Mouse (Mus musculus): ENCODE results near the gene Ciapin1. TPM values are rescaled to one million over a fixed set of nuclear protein-coding genes. Genes with fewer than 3 reads are reported as not detected.
A peak's percentile ranks its signal among the peaks of the same experiment; 100 is the strongest.

Gene Ciapin1
- polyA plus RNA-seq, 1 experiment: 71.2 TPM

GRCm38 (mm10) chr8:94800278-94800968, 37.7 kb downstream of the Ciapin1 start:
- 46% methylated on average over 7 of the region's 7 CpGs for WGBS
- no peak for DNase-seq
- no peaks in the 10 kb centered on the region for H3K4me1 ChIP-seq (ENCODE audit: control insufficient read depth, insufficient read depth, low read length)
- no peaks in the 10 kb centered on the region for H3K36me3 ChIP-seq (ENCODE audit: control insufficient read depth, insufficient read depth, low read length)
- H3K27me3 ChIP-seq (replicated peaks; ENCODE audit: control insufficient read depth, insufficient read depth, low read length): no peaks in the 10 kb centered on the region
- no peak overlapping the region for H3K27ac ChIP-seq (ENCODE audit: insufficient read depth, low read depth, low read length)
- no peak overlapping the region for H3K4me3 ChIP-seq (ENCODE audit: insufficient read depth, low read depth, low read length)
- TF ChIP-seq CTCF (conservative IDR thresholded peaks at IDR 0.05; ENCODE audit: insufficient read depth, insufficient read length, low read depth, low read length): no peak
- no peak for TF ChIP-seq POLR2A (IDR thresholded peaks at IDR 0.05; ENCODE audit: low read depth, low read length)

- Histone ChIP-seq H3K36me3 (ENCODE audit: control insufficient read depth, insufficient read depth, low read length) (no peaks in the 10 kb centered on the region), H3K27ac (ENCODE audit: insufficient read depth, low read depth, low read length) (no peak overlapping the region), H3K4me1 (ENCODE audit: control insufficient read depth, insufficient read depth, low read length) (peaks cover 4% of the 10 kb centered on the region; the same call in 1 of the 2 replicates), H3K4me3 (ENCODE audit: insufficient read depth, low read depth, low read length) (no peak overlapping the region), H3K27me3 (replicated peaks; ENCODE audit: control insufficient read depth, insufficient read depth, low read length) (no peaks in the 10 kb centered on the region)
- DNase-seq: no peak
- WGBS: 93% methylated on average over 2 of the region's 2 CpGs
- TF ChIP-seq CTCF (conservative IDR thresholded peaks at IDR 0.05; ENCODE audit: insufficient read depth, insufficient read length, low read depth, low read length) (peak; percentile 29), POLR2A (IDR thresholded peaks at IDR 0.05; ENCODE audit: low read depth, low read length) (no peak)
Measured at GRCm38 (mm10) chr8:94794782-94795181, 43.4 kb downstream of the Ciapin1 start.

GRCm38 (mm10) chr8:94794368-94794767, 43.8 kb downstream of the Ciapin1 start:
- DNase-seq: no peak
- no peak for TF ChIP-seq POLR2A (IDR thresholded peaks at IDR 0.05; ENCODE audit: low read depth, low read length)
- TF ChIP-seq CTCF (conservative IDR thresholded peaks at IDR 0.05; ENCODE audit: insufficient read depth, insufficient read length, low read depth, low read length): no peak
- no peaks in the 10 kb centered on the region for H3K27me3 ChIP-seq (replicated peaks; ENCODE audit: control insufficient read depth, insufficient read depth, low read length)
- H3K4me1 ChIP-seq (ENCODE audit: control insufficient read depth, insufficient read depth, low read length): peaks cover 7% of the 10 kb centered on the region; the same call in 1 of the 2 replicates
- 96% methylated on average over 4 of the region's 4 CpGs for WGBS
- H3K4me3 ChIP-seq (ENCODE audit: insufficient read depth, low read depth, low read length): no peak overlapping the region
- no peaks in the 10 kb centered on the region for H3K36me3 ChIP-seq (ENCODE audit: control insufficient read depth, insufficient read depth, low read length)
- no peak overlapping the region for H3K27ac ChIP-seq (ENCODE audit: insufficient read depth, low read depth, low read length)

- TF ChIP-seq POLR2A (IDR thresholded peaks at IDR 0.05; ENCODE audit: low read depth, low read length) (no peak), CTCF (conservative IDR thresholded peaks at IDR 0.05; ENCODE audit: insufficient read depth, insufficient read length, low read depth, low read length) (no peak)
- Histone ChIP-seq H3K27ac (ENCODE audit: insufficient read depth, low read depth, low read length) (peak overlapping the region; percentile 69), H3K27me3 (replicated peaks; ENCODE audit: control insufficient read depth, insufficient read depth, low read length) (no peaks in the 10 kb centered on the region), H3K4me3 (ENCODE audit: insufficient read depth, low read depth, low read length) (no peak overlapping the region), H3K4me1 (ENCODE audit: control insufficient read depth, insufficient read depth, low read length) (peaks cover 35% of the 10 kb centered on the region), H3K36me3 (ENCODE audit: control insufficient read depth, insufficient read depth, low read length) (no peaks in the 10 kb centered on the region)
- WGBS: 61% methylated on average over 10 of the region's 10 CpGs
- peak; percentile 82 for DNase-seq
Measured at GRCm38 (mm10) chr8:94789256-94789955, 48.8 kb downstream of the Ciapin1 start.

- Histone ChIP-seq H3K36me3 (ENCODE audit: control insufficient read depth, insufficient read depth, low read length) (no peaks in the 10 kb centered on the region), H3K27ac (ENCODE audit: insufficient read depth, low read depth, low read length) (peak overlapping the region; percentile 95), H3K27me3 (replicated peaks; ENCODE audit: control insufficient read depth, insufficient read depth, low read length) (no peaks in the 10 kb centered on the region), H3K4me1 (ENCODE audit: control insufficient read depth, insufficient read depth, low read length) (peaks cover 38% of the 10 kb centered on the region), H3K4me3 (ENCODE audit: insufficient read depth, low read depth, low read length) (no peak overlapping the region)
- no peak for TF ChIP-seq CTCF (conservative IDR thresholded peaks at IDR 0.05; ENCODE audit: insufficient read depth, insufficient read length, low read depth, low read length)
- no peak for TF ChIP-seq POLR2A (IDR thresholded peaks at IDR 0.05; ENCODE audit: low read depth, low read length)
- WGBS: 33% methylated on average over 15 of the region's 15 CpGs
- DNase-seq: peak; percentile 89
Measured at GRCm38 (mm10) chr8:94787524-94788501, 50.3 kb downstream of the Ciapin1 start.

DNA sequence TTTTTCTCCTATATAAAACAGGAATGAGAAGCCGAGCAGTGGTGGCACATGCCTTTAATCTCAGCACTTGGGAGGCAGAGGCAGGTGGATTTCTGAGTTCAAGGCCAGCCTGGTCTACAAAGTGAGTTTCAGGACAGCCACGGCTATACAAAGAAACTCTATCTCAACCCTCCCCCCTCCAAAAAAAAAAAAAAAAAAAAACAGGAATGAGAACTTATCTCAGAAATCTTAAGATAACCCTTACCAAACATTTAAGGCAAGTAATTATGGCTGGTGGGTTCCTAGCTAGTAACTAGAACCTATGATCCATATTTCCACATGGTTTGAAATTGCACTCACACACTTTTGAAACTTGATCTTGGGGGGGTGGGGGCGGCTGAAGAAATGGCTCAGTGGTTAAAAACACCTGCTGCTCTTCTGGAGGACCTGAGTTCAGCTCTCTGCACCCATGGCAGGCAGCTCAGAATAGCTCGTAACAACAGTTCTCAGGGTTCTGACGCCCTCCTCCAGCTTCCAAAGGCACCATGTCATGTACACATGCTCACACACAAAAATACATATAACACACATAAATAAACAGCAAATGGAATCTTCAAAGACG, 52.1 kb downstream of the Ciapin1 start:
- peaks cover 53% of the 10 kb centered on the region for H3K4me1 ChIP-seq (ENCODE audit: control insufficient read depth, insufficient read depth, low read length)
- no peaks in the 10 kb centered on the region for H3K36me3 ChIP-seq (ENCODE audit: control insufficient read depth, insufficient read depth, low read length)
- no peak for DNase-seq
- 78% methylated on average over 6 of the region's 6 CpGs for WGBS
- no peak for TF ChIP-seq CTCF (conservative IDR thresholded peaks at IDR 0.05; ENCODE audit: insufficient read depth, insufficient read length, low read depth, low read length)
- TF ChIP-seq POLR2A (IDR thresholded peaks at IDR 0.05; ENCODE audit: low read depth, low read length): no peak
- no peaks in the 10 kb centered on the region for H3K27me3 ChIP-seq (replicated peaks; ENCODE audit: control insufficient read depth, insufficient read depth, low read length)
- H3K4me3 ChIP-seq (ENCODE audit: insufficient read depth, low read depth, low read length): no peak overlapping the region
- 0 out of 2 replicates have a peak overlapping the region, but pooled peaks have one; percentile 21 for H3K27ac ChIP-seq (ENCODE audit: insufficient read depth, low read depth, low read length)

Data from kidney, adult 2 months (tissue).